Mouse (Mus musculus) stomach, postnatal 0 days (tissue): ENCODE measurements at regions not wholly inside any gene's neighbourhood (a gene's known extent, or its start where the extent isn't known, plus 50 kb on each side); places are given as distances from the start of the nearest gene placed in this dataset.

ENCODE experiments used
- ATAC-seq: fragments of 200-750 bp; cut with Nextera tagmentation; 2 replicates; pipeline ENCODE4 v1.8.0; 2017; ENCODE audit not compliant: low FRiP score, low TSS enrichment
- DNase-seq: peaks from one replicate; pipeline ENCODE4 v3.0.0-alpha.2; 2016; ENCODE audit warnings: low spot score
- H3K27ac ChIP-seq: fragments of 300-500 bp; sonication (generic); replicated peaks from 2 replicates; pipeline ENCODE4 v1.5.1; 2014; ENCODE audit warnings: mild to moderate bottlenecking, control low read depth
- H3K27me3 ChIP-seq: fragments of 300-500 bp; sonication (generic); 2 replicates; pipeline ENCODE4 v1.6.1; 2014; ENCODE audit warnings: low read length; ENCODE audit not compliant: control insufficient read depth, insufficient read depth
- H3K36me3 ChIP-seq: fragments of 300-500 bp; sonication (generic); 2 replicates; pipeline ENCODE4 v1.6.1; 2014; ENCODE audit warnings: low read length, mixed read lengths; ENCODE audit not compliant: control insufficient read depth, insufficient read depth
- H3K4me1 ChIP-seq: fragments of 300-500 bp; sonication (generic); replicated peaks from 2 replicates; pipeline ENCODE4 v1.6.1; 2014; ENCODE audit warnings: antibody characterized with exemption; ENCODE audit not compliant: control insufficient read depth, insufficient read depth
- H3K4me2 ChIP-seq: fragments of 300-500 bp; sonication (generic); replicated peaks from 2 replicates; pipeline ENCODE4 v1.6.1; 2014; ENCODE audit warnings: low read depth, mild to moderate bottlenecking, control low read depth, moderate library complexity
- H3K4me3 ChIP-seq: fragments of 300-500 bp; sonication (generic); 2 replicates; pipeline ENCODE4 v1.5.1; 2014; ENCODE audit warnings: low read depth, low read length, control low read depth
- H3K9ac ChIP-seq: fragments of 300-500 bp; sonication (generic); 2 replicates; pipeline ENCODE4 v1.6.1; 2014; ENCODE audit warnings: mild to moderate bottlenecking, low read length, control low read depth, mixed read lengths
- H3K9me3 ChIP-seq: fragments of 300-500 bp; sonication (generic); 2 replicates; pipeline ENCODE4 v1.6.1; 2016; ENCODE audit warnings: low read length; ENCODE audit not compliant: control insufficient read depth
- CTCF ChIP-seq: IDR thresholded peaks from 2 replicates; pipeline ENCODE4 v1.5.1; 2016; ENCODE audit warnings: antibody characterized with exemption, low read depth, mild to moderate bottlenecking, moderate library complexity
- EP300 ChIP-seq: optimal IDR thresholded peaks from 2 replicates; pipeline ENCODE3; 2016; ENCODE audit warnings: antibody characterized with exemption
- WGBS: fragments of 180-500 bp; shearing (Covaris S2); extraction: QIAGEN DNeasy Blood & Tissue Kit; methylation state at CpG from one replicate; pipeline ENCODE4 v1.1.7; 2014; 5-methylcytosine and 5-hydroxymethylcytosine counted together

DNA sequence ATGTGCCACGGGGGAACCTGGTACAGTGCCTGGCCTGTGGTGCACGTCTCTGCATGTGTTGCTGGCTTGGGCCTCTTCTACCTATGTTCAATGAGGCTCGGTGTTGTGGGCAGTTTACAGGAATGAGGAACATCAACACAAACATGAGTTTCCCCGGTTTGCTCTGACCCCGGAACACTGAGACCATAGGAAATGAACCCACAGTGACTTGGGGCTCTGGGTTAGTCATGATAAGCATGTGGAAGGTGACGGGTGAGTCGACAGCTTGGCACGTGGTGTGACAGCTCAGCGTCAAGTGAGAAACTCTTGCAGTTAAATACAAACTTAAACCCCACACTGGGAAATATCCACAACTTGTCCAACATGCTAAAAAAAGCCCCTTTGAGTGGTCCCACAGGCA is 122.4 kb upstream of the Klf14 start:
- ATAC-seq (no peak), DNase-seq (no peak)
- WGBS = 77% methylated on average over 9 of the region's 9 CpGs
- TF ChIP-seq EP300 (no peak), CTCF (no peak)
- H3K27me3 ChIP-seq = no peaks in the 10 kb centered on the region
- no peaks in the 10 kb centered on the region for H3K9me3 ChIP-seq
- H3K9ac ChIP-seq = no peak overlapping the region
- H3K27ac ChIP-seq = no peak overlapping the region
- no peaks in the 10 kb centered on the region for H3K36me3 ChIP-seq
- no peaks in the 10 kb centered on the region; the same call in 1 of the 2 replicates for H3K4me1 ChIP-seq
- H3K4me3 ChIP-seq = no peak overlapping the region
- H3K4me2 ChIP-seq = no peak overlapping the region

DNA sequence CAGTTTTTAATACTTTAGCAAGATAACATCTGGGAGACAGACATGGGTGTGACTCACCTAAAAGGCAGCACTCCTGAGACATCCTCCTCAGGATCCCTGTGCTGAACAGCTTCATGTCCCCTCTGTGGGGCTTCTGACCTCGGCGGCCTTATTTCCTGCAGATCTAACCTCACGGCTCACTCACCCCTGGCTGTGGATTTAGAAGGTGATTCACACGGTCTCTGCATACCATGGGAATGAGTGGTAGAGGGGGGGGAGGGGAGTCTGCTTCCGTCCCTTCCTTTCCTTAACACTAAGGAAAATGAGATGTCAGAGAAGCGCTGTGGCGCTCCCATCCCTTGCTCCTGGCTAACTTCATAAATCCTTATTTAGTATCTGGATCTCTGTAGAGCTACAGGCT is 123.1 kb upstream of the Klf14 start:
- no peaks in the 10 kb centered on the region for H3K27me3 ChIP-seq
- TF ChIP-seq EP300 (no peak), CTCF (no peak)
- no peaks in the 10 kb centered on the region for H3K9me3 ChIP-seq
- no peaks in the 10 kb centered on the region; the same call in 1 of the 2 replicates for H3K4me1 ChIP-seq
- H3K27ac ChIP-seq = no peak overlapping the region
- H3K4me3 ChIP-seq = no peak overlapping the region
- WGBS = 44% methylated on average over 7 of the region's 7 CpGs
- DNase-seq (no peak), ATAC-seq (no peak)
- no peaks in the 10 kb centered on the region for H3K36me3 ChIP-seq
- H3K4me2 ChIP-seq = no peak overlapping the region
- no peak overlapping the region for H3K9ac ChIP-seq

DNA sequence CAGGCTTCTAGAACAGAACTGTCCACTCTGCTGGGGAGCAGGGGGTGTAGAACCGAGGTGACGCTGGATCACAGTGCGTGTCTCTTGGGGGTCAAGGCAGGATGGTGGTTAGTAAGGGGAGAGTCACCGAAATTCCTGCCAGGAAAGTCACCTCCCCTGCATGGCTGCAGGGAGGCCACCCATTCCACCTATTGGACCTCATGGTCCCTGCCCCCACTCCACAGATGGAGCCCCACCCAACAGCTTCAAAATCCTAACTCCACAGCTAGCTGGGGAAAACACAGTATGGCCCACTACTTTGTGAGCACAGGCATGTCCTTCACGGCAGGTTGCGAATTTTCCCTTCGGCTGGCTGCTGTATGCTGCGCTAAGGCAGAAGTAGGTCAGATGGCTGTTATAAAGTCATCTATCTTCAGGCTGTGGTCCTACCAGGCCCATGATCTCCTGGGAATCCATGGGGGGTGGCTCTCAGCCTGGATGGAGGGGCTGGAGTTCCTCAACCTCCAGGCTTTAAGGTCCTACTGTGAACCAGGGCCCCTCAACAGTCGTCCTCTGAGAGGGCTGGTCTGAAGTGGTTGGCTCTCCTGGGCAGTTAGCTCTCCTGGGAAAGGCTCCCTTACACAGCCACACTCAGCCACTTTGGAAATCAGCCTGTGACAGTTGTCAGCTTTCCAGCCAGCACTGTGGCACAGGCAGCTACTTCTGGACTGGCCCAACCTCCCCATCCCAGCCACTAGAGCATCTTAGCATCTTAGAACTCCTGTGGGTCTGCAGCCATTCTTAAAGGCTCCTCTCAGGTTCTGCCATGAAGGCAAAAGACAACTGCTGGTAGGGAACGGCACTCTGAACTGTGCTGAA is 124.0 kb upstream of the Klf14 start:
- 86% methylated on average over 10 of the region's 10 CpGs for WGBS
- ATAC-seq = no peak
- H3K4me1 ChIP-seq = peaks cover under 1% of the 10 kb centered on the region; the same call in 1 of the 2 replicates
- no peak for TF ChIP-seq CTCF
- TF ChIP-seq EP300 = no peak
- no peak overlapping the region for H3K27ac ChIP-seq
- DNase-seq = no peak
- H3K36me3 ChIP-seq = no peaks in the 10 kb centered on the region
- H3K9me3 ChIP-seq = no peaks in the 10 kb centered on the region
- no peaks in the 10 kb centered on the region for H3K27me3 ChIP-seq
- H3K4me3 ChIP-seq = no peak overlapping the region
- H3K4me2 ChIP-seq = no peak overlapping the region
- H3K9ac ChIP-seq = no peak overlapping the region

DNA sequence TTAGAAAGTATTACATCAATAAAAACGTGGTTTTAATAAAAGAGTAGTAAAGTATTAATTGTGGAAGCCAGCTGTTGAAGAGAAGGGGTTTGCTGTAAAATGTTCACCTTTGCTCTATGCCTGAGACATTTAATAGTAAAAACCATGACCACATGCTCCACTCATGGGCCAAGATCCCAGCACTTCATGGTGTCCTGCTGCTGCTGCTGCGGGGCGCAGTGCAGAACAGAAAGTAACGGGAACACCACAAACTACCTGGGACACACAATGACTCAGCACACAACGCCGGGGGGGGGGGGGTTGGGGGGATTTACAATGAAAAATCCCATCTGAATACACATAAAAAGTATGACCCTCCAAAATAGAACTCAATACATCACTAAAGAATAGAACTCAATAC is 124.8 kb upstream of the Klf14 start:
- no peak overlapping the region for H3K9ac ChIP-seq
- WGBS = 84% methylated on average over 6 of the region's 6 CpGs
- no peak overlapping the region for H3K4me3 ChIP-seq
- H3K9me3 ChIP-seq = no peaks in the 10 kb centered on the region
- H3K27ac ChIP-seq = no peak overlapping the region
- H3K27me3 ChIP-seq = no peaks in the 10 kb centered on the region
- H3K4me1 ChIP-seq = peaks cover 5% of the 10 kb centered on the region
- DNase-seq (no peak), ATAC-seq (no peak)
- H3K4me2 ChIP-seq = no peak overlapping the region
- no peaks in the 10 kb centered on the region for H3K36me3 ChIP-seq
- no peak for TF ChIP-seq CTCF
- no peak for TF ChIP-seq EP300

DNA sequence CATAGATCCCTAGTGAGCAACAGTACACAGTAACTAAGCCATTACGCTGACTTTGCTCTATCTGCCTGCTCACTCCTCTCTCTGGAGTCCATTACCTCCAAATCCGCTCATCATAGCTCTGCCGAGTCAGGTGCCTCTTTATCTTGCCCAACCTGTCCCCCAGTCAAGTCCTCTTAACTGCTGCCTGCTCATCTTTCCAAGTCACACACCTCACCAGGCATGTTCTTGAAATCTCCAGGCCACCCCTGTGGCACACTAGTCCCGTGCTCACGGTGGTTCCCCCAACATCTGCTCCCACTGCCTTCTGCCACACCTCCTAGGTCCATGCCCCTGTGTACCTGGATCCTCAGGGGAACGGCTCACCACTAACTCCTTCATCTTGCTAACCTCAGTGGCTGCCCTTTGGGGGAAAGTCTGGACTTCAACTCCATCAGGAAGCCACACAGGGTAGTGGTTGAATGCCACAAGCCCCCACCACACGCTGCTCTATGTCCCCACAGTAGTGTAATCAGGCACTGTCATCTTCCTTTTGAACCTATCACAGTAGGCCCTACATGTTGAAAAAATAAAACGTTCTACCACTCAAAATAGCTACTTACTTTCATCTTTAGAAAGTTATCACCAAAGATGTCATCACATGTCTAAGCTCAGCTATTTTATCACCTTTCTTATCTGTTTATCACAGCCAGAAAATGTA is 126.3 kb upstream of the Klf14 start:
- ATAC-seq (no peak), DNase-seq (no peak)
- peaks cover 9% of the 10 kb centered on the region for H3K4me1 ChIP-seq
- H3K36me3 ChIP-seq = no peaks in the 10 kb centered on the region
- no peak overlapping the region for H3K9ac ChIP-seq
- no peak overlapping the region for H3K4me3 ChIP-seq
- no peaks in the 10 kb centered on the region for H3K9me3 ChIP-seq
- WGBS = 80% methylated on average over 8 of the region's 8 CpGs
- no peak overlapping the region for H3K4me2 ChIP-seq
- no peaks in the 10 kb centered on the region for H3K27me3 ChIP-seq
- no peak for TF ChIP-seq EP300
- TF ChIP-seq CTCF = no peak
- H3K27ac ChIP-seq = no peak overlapping the region

DNA sequence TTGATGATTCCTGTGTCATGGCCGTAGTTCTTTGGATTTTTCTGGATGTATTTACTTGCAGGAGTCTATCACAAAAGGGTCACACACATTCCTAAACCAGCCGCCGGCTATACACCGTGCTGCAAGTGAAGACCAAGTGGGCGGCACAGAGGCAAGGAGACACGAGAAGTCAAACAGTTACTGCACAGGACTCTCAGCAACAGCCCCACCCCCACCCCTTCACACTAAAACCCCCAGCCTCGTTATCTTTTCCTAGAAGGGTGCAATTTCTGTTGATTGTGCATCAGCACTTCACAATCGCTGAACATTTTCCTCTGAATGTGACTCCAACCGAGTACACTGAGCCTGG is 126.9 kb upstream of the Klf14 start:
- Histone ChIP-seq H3K36me3 (no peaks in the 10 kb centered on the region), H3K27ac (no peak overlapping the region), H3K4me3 (no peak overlapping the region), H3K4me1 (peaks cover 9% of the 10 kb centered on the region), H3K27me3 (no peaks in the 10 kb centered on the region), H3K4me2 (no peak overlapping the region), H3K9me3 (no peaks in the 10 kb centered on the region), H3K9ac (no peak overlapping the region)
- TF ChIP-seq EP300 (no peak), CTCF (no peak)
- WGBS = 73% methylated on average over 9 of the region's 9 CpGs
- ATAC-seq (no peak), DNase-seq (no peak)
